Mouse (Mus musculus) common myeloid progenitor, adult 5-6 weeks (primary cell): ENCODE measurements at regions not wholly inside any gene's neighbourhood (a gene's known extent, or its start where the extent isn't known, plus 50 kb on each side); places are given as distances from the start of the nearest gene placed in this dataset.
A peak's percentile ranks its signal among the peaks of the same experiment; 100 is the strongest.

Source experiments
- ATAC-seq: replicated peaks from 2 replicates; pipeline ENCODE4 v1.8.0; 2016; ENCODE audit warnings: low read depth, mild to moderate bottlenecking, moderate TSS enrichment, inconsistent platforms; ENCODE audit not compliant: poor library complexity, severe bottlenecking

GRCm38 (mm10) chr13:6330320-6330950 lies 217.5 kb upstream of the Pitrm1 start:
- no peak for ATAC-seq

GRCm38 (mm10) chr13:6340157-6340556 lies 207.8 kb upstream of the Pitrm1 start:
- no peak for ATAC-seq

- no peak for ATAC-seq
Observed at GRCm38 (mm10) chr13:6341102-6341737, 206.7 kb upstream of the Pitrm1 start.

GRCm38 (mm10) chr13:6365169-6365568 lies 182.8 kb upstream of the Pitrm1 start:
- ATAC-seq: no peak

GRCm38 (mm10) chr13:6367661-6368060 lies 180.3 kb upstream of the Pitrm1 start:
- ATAC-seq: no peak

GRCm38 (mm10) chr13:6374570-6375173 lies 173.3 kb upstream of the Pitrm1 start:
- ATAC-seq: no peak

GRCm38 (mm10) chr13:6377919-6378318 lies 170.0 kb upstream of the Pitrm1 start:
- ATAC-seq: no peak

GRCm38 (mm10) chr13:6395562-6396223 lies 152.3 kb upstream of the Pitrm1 start:
- no peak for ATAC-seq

GRCm38 (mm10) chr13:6397648-6398047 lies 150.3 kb upstream of the Pitrm1 start:
- no peak for ATAC-seq

GRCm38 (mm10) chr13:6431821-6432220 lies 116.1 kb upstream of the Pitrm1 start:
- ATAC-seq: no peak

GRCm38 (mm10) chr13:6446976-6447375 lies 101.0 kb upstream of the Pitrm1 start:
- ATAC-seq: no peak

GRCm38 (mm10) chr13:6461363-6461762 lies 86.6 kb upstream of the Pitrm1 start:
- no peak for ATAC-seq

- no peak for ATAC-seq
Observed at GRCm38 (mm10) chr13:6465911-6466419, 82.0 kb upstream of the Pitrm1 start.

- peak; percentile 48; the same call in 1 of the 2 replicates for ATAC-seq
Observed at GRCm38 (mm10) chr13:6469446-6470227, 78.3 kb upstream of the Pitrm1 start.

- no peak for ATAC-seq
Observed at GRCm38 (mm10) chr13:6470286-6471103, 77.5 kb upstream of the Pitrm1 start.

GRCm38 (mm10) chr13:6471643-6472042 lies 76.3 kb upstream of the Pitrm1 start:
- ATAC-seq: peak; percentile 89

- ATAC-seq: no peak
Observed at GRCm38 (mm10) chr13:6473401-6474190, 74.4 kb upstream of the Pitrm1 start.

- ATAC-seq: peak; percentile 98
Observed at GRCm38 (mm10) chr13:6479667-6480066, 68.3 kb upstream of the Pitrm1 start.
